Mouse (Mus musculus) midbrain, embryonic 10.5 days (tissue): ENCODE results near the gene Cyp3a44. TPM values are rescaled to one million over a fixed set of nuclear protein-coding genes. Genes with fewer than 3 reads are reported as not detected.
"Not testable (repeated sequence)": the region's sequence is repeated elsewhere in the genome, so short reads cannot be mapped to it uniquely, and the experiment has no call there.

ENCODE experiments used
- DNase-seq: peaks from one replicate; pipeline ENCODE4 v3.0.0-alpha.2; 2017; ENCODE audit warnings: low spot score
- H3K27ac ChIP-seq: fragments of 300-500 bp; sonication (generic); replicated peaks from 2 replicates; pipeline ENCODE4 v1.5.1; 2016; ENCODE audit warnings: mild to moderate bottlenecking
- H3K27me3 ChIP-seq: fragments of 300-500 bp; sonication (generic); 2 replicates; pipeline ENCODE4 v1.6.1; 2016; ENCODE audit warnings: low read depth, mild to moderate bottlenecking; ENCODE audit not compliant: poor library complexity, severe bottlenecking
- H3K36me3 ChIP-seq: fragments of 300-500 bp; sonication (generic); 2 replicates; pipeline ENCODE4 v1.6.1; 2016; ENCODE audit warnings: mild to moderate bottlenecking, moderate library complexity
- H3K4me1 ChIP-seq: fragments of 300-500 bp; sonication (generic); 2 replicates; pipeline ENCODE4 v1.6.1; 2016
- H3K4me3 ChIP-seq: fragments of 300-500 bp; sonication (generic); 2 replicates; pipeline ENCODE4 v1.5.1; 2016; ENCODE audit warnings: mild to moderate bottlenecking, moderate library complexity
- H3K9me3 ChIP-seq: fragments of 300-500 bp; sonication (generic); replicated peaks from 2 replicates; pipeline ENCODE4 v1.6.1; 2016; ENCODE audit warnings: mild to moderate bottlenecking
- WGBS: fragments of 180-500 bp; shearing (Covaris S2); methylation state at CpG from one replicate; pipeline ENCODE4 v1.1.7; 2016; 5-methylcytosine and 5-hydroxymethylcytosine counted together
- polyA plus RNA-seq: library from polyadenylated mRNA; unstranded; fragments of >200 nt; fragmentation: Nextera tagmentation; extraction: Ambion mirVana; gene quantifications from 2 replicates; pipeline ENCODE4 v1.2.1, GENCODE M21; 2016

Cyp3a44 gene
- not detected in 2 replicates for polyA plus RNA-seq

GRCm38 (mm10) chr5:145805796-145806195 lies at the start of gene Cyp3a44:
Gene Cyp3a44 (minus strand): TSS chr5:145805874.
- H3K36me3 ChIP-seq, H3K27ac ChIP-seq, H3K4me3 ChIP-seq, H3K4me1 ChIP-seq, H3K27me3 ChIP-seq, DNase-seq: not testable (repeated sequence)
- WGBS, result 78% methylated on average over 2 of the region's 2 CpGs
- H3K9me3 ChIP-seq, result peaks cover 61% of the 10 kb centered on the region

- not testable (repeated sequence) for H3K4me3 ChIP-seq, H3K36me3 ChIP-seq, H3K4me1 ChIP-seq, H3K27ac ChIP-seq, DNase-seq, H3K27me3 ChIP-seq
- peaks cover 73% of the 10 kb centered on the region for H3K9me3 ChIP-seq
These were observed 5.4 kb downstream of the Cyp3a44 start for GRCm38 (mm10) chr5:145800229-145800628.

GRCm38 (mm10) chr5:145793232-145793631 lies 12.4 kb downstream of the Cyp3a44 start:
- DNase-seq, H3K27ac ChIP-seq, H3K4me3 ChIP-seq, H3K36me3 ChIP-seq, H3K4me1 ChIP-seq, H3K27me3 ChIP-seq: not testable (repeated sequence)
- H3K9me3 ChIP-seq, result peaks cover 66% of the 10 kb centered on the region

- 84% methylated on average over 3 of the region's 3 CpGs for WGBS
- H3K36me3 ChIP-seq, H3K27ac ChIP-seq, H3K27me3 ChIP-seq, DNase-seq, H3K4me1 ChIP-seq, H3K4me3 ChIP-seq: not testable (repeated sequence)
- peaks cover 43% of the 10 kb centered on the region for H3K9me3 ChIP-seq
These were observed 68.2 kb downstream of the Cyp3a44 start for GRCm38 (mm10) chr5:145737512-145737911.

Other genes with a start within 250 kb of the Cyp3a44 start
- gene Cyp3a41b, start 221.1 kb downstream of the Cyp3a44 start, polyA plus RNA-seq, result not detected in 2 replicates
- gene Cyp3a41a, start 85.7 kb downstream of the Cyp3a44 start, polyA plus RNA-seq, result not detected in 2 replicates
- not detected in 2 replicates for gene Cyp3a11, start 74.1 kb upstream of the Cyp3a44 start, polyA plus RNA-seq
- not detected in 2 replicates for gene Cyp3a25, start 203.7 kb upstream of the Cyp3a44 start, polyA plus RNA-seq